Mouse (Mus musculus): Measurements from ENCODE around the gene Gm16253. TPM values are rescaled to one million over a fixed set of nuclear protein-coding genes. Genes with fewer than 3 reads are reported as not detected.
A peak's percentile ranks its signal among the peaks of the same experiment; 100 is the strongest.

The Gm16253 gene
- total RNA-seq, 2 experiments from 2014 or later, result not detected

DNA sequence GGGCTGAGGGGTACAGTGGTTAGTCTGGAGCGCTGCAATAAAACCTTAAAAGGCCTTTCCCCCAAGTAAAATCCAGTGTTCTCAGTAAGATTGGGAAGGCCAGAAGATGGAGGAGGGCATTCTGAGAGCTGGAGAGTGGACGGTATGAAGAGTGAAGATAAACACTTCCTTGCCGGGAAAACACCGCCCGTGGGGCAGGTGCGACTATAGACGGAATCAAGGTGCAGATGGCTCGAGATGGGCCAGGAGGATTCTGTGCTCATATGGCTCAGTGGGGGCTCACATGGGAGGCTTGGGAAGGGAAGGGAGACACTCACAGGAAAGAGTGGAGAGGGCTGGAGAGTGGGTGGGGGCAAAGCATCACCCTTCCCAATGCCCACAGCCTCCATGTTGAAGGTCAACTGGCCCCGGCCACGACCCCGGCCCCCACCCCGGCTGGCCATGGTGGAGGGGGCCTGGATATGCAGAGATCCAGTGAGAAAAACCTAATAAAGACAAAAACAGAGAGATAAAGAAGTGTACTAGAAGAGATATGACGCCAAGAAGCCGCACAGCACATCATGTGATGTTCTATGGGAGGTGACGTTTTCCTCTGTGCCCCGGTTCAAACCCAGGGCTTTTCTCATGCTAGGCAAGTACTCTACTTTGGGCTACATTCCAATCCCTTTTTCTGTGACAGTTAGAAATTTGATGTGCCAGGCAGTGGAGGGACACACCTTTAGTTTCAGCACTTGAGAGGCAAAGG is 5.2 kb downstream of the Gm16253 start:
- H3K4me3 ChIP-seq, result no peak overlapping the region
- peak in 1 of 2 experiments; percentile 9 for DNase-seq (ENCODE audit: low spot score in 2 of 2)
- no peak for TF ChIP-seq CTCF (conservative IDR thresholded peaks at IDR 0.05)

DNA sequence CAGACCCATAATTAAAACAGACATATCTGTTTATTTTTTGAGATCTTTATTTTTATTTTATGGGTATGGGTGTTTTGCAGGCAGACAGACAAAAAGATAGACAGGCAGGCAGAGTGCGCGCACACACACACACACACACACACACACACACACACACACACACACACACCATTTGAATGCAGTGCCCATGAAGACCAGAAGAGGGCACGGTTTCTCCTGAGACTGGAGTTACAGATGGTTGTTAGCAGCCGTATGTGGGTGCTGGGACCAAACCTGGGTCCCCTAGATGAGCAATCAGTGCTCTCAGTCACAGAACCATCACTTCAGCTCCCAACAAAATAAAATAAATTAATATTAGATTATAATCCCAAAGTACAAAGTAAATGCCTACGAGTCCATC is 6.6 kb downstream of the Gm16253 start:
- Histone ChIP-seq H3K27ac (no peak overlapping the region), H3K4me3 (no peak overlapping the region)
- no peak for TF ChIP-seq CTCF (conservative IDR thresholded peaks at IDR 0.05)
- DNase-seq (ENCODE audit: low spot score in 2 of 2), result no peak

More for the DNA sequence above, 5.2 kb downstream of the Gm16253 start:
- H3K27ac ChIP-seq, result no peak overlapping the region

DNA sequence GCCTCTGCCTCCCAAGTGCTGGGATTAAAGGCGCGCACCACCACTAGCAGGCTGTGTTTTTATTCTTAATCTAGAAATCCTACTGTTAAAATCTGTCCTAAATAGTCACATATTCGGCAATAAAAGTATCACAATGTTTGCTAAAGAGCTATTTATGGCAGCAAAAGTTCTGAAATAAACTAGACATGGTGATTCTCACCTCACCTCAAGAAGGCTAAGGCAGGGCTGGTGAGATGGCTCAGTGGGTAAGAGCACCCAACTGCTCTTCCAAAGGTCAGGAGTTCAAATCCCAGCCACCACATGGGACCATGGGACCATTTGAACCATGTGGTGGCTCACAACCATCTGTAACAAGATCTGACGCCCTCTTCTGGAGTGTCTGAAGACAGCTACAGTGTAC is 13.9 kb downstream of the Gm16253 start:
- no peak for DNase-seq (ENCODE audit: low spot score in 2 of 2)
- no peak overlapping the region for H3K4me3 ChIP-seq
- H3K27ac ChIP-seq, result no peak overlapping the region
- 0 out of 2 replicates have a peak, but pooled peaks have one; percentile 3 for TF ChIP-seq CTCF (conservative IDR thresholded peaks at IDR 0.05)

DNA sequence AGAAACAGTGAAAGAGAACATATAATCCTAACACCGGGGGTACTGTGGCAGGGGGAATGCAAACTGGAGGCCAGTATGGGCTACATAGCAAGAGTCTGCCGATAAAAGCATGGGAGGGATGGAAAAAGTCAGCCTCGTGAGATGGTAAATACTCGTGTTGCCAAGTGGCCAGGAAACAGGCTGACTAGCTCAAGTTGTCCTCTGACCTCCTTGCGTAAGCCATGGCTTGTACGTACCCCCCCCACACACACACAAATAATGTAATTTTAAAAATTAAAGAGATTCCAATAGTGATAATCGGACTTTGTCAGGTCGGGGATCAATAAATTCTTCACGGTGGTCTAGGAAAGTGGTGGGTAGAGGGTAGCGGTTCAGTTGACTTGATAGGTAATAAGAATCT is 16.6 kb downstream of the Gm16253 start:
- no peak for TF ChIP-seq CTCF (conservative IDR thresholded peaks at IDR 0.05)
- DNase-seq (ENCODE audit: low spot score in 2 of 2), result no peak
- peak overlapping the region; percentile 86 for H3K4me3 ChIP-seq
- peak overlapping the region; percentile 96 for H3K27ac ChIP-seq

DNA sequence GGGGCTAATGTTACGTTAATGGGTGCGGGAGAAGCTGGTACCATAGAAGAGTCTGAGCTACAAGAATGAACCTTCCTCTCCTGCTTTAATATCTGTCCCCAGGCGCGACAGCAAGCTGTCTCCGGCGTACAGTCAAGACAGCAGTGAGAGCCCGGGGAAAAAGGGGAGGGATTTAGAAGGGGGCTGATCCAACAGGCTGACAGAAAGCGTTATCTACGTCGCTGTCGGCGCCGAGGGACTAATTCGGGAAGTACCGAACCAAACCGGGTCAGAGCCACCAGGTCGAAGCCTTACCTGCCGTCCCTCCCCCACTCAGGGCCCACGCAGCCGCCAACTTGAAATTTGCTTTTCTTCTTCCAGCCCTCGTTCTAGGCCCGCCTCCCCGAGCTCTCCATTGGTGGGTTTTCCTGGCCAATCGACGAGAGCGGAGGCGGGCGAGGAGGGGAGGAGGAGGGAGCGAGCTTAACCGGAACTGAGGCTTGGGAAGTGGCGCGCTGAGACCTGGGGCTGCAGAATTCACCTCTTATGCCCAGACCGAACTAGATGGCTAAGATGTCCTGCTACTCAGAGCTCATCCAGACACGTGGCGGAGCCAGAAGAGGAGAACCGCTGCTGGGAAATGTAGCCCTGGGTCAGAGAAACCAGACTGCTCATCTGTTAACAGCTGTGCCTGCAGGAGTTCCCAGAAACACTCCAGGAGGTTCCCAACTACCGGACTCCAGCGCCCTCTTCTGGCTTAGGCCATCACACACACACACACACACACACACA is 17.2 kb downstream of the Gm16253 start, which contains the start of gene Polr3gl:
Gene Polr3gl, minus strand, starts transcription at position 392 of the 771 bp plus-strand sequence.
- H3K27ac ChIP-seq, result peak within 1 kb of the TSS; percentile 96
- peak within 1 kb of the TSS; percentile 86 for H3K4me3 ChIP-seq
- DNase-seq (ENCODE audit: low spot score in 2 of 2), result peak; percentile 89 to 93
- peak; percentile 23 for TF ChIP-seq CTCF (conservative IDR thresholded peaks at IDR 0.05)

DNA sequence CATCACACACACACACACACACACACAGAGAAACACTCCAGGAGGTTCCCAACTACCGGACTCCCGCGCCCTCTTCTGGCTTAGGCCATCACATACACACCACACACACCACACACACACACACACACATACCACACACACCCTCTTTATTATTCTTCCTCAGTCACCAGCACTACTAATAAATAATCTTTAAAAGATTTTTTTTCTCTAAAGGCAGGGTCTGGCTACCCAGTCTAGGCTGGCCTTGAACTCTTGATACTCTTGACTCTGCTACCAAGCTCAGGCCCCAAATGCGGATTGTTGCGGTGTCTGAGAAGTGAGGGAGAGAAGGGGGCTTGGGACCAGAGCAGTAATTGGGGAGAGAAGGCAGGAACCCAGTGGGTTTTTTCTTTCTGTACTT is 18.1 kb downstream of the Gm16253 start:
- DNase-seq (ENCODE audit: low spot score in 2 of 2), result no peak
- no peak for TF ChIP-seq CTCF (conservative IDR thresholded peaks at IDR 0.05)

DNA sequence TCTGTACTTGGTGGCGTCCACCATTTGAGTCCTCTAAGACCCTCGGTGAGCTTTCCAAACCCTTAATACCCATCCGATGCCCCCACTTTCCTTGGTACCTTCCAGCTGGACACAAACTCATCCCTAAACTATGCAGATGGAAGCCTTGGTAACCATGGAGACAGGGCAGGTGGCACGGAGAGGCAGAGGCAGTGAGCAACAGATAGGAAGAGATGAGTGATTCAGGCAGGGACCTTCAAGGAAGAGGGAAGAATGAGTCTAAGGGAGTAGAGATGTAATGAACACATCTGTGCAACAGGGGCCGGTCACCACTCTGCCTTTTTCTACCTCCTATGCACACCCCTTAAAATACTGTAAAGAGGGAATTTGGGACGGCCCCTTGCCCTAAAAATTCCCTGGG is 18.9 kb downstream of the Gm16253 start:
- H3K27ac ChIP-seq, result peak overlapping the region; percentile 92
- DNase-seq (ENCODE audit: low spot score in 2 of 2), result peak; percentile 46 to 70
- peak overlapping the region; percentile 64 for H3K4me3 ChIP-seq
- TF ChIP-seq CTCF (conservative IDR thresholded peaks at IDR 0.05), result no peak

More for the DNA sequence above, 18.1 kb downstream of the Gm16253 start:
- peak overlapping the region; percentile 92 for H3K27ac ChIP-seq
- no peak overlapping the region for H3K4me3 ChIP-seq

DNA sequence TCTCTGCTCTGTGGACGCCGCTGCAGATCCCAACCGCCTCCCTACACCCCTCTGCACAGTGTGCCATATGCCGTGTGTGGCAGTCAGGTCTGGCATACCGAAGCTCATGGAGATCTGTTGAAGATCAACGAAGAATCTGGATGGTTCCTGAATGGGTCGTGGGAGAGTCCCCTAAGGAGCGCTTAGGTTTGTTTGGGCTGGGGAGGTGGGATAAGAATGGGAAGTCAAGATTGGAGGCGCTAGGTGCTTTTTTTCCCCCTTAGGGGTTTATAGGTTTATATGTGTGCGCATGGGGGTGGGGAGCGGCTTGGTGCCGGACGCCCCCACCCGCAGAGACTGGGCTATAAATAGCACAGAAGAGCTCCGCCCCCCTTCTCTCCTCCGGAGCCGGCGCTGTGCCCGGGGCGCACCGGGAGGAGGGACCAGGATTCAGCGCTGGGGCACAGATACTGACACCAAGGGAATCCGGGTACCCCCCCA is 19.5 kb downstream of the Gm16253 start, which contains the start of gene Ankrd34a:
Gene Ankrd34a, plus strand, starts transcription at position 409 of the 480 bp plus-strand sequence.
- peak; percentile 83 to 84 for DNase-seq (ENCODE audit: low spot score in 2 of 2)
- Histone ChIP-seq H3K27ac (peak within 1 kb of the TSS; percentile 92), H3K4me3 (peak within 1 kb of the TSS; percentile 64)
- no peak for TF ChIP-seq CTCF (conservative IDR thresholded peaks at IDR 0.05)

DNA sequence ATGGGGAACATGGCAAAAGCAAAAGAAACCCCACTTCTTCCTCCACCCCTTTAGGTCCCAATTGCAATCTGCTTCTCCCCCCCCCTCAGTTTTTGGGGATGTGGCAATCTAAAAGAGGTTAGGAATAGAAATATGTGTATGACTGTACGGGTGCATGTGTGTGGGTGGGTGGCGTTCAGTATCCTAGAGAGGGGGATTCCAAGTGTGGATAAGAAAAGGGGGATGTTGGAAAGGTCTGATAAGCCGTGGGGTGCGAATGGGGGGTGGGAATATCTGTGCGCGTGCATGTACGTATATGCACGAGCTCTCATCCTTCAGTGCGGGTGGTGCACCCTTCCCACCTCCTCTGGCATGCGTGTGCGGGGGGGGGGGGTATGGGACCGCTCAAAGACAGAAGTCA is 20.1 kb downstream of the Gm16253 start:
- peak overlapping the region; percentile 92 for H3K27ac ChIP-seq
- DNase-seq (ENCODE audit: low spot score in 2 of 2), result no peak
- TF ChIP-seq CTCF (conservative IDR thresholded peaks at IDR 0.05), result no peak
- H3K4me3 ChIP-seq, result peak overlapping the region; percentile 64

DNA sequence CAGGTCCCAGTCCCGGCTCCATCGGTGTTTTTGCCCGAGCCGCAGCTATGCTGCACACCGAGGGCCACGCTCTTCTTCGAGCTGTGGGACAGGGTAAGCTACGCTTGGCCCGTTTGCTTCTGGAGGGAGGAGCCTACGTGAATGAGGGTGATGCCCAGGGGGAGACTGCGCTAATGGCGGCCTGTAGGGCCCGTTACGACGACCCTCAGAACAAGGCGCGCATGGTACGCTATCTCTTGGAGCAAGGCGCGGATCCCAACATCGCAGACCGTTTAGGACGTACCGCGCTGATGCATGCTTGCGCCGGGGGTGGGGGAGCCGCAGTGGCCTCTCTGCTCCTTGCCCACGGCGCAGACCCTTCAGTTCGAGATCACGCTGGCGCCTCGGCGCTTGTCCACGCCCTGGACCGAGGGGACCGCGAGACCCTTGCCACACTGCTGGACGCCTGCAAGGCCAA is 20.7 kb downstream of the Gm16253 start:
- no peak for TF ChIP-seq CTCF (conservative IDR thresholded peaks at IDR 0.05)
- no peak for DNase-seq (ENCODE audit: low spot score in 2 of 2)
- Histone ChIP-seq H3K4me3 (peak overlapping the region; percentile 64), H3K27ac (peak overlapping the region; percentile 92)

DNA sequence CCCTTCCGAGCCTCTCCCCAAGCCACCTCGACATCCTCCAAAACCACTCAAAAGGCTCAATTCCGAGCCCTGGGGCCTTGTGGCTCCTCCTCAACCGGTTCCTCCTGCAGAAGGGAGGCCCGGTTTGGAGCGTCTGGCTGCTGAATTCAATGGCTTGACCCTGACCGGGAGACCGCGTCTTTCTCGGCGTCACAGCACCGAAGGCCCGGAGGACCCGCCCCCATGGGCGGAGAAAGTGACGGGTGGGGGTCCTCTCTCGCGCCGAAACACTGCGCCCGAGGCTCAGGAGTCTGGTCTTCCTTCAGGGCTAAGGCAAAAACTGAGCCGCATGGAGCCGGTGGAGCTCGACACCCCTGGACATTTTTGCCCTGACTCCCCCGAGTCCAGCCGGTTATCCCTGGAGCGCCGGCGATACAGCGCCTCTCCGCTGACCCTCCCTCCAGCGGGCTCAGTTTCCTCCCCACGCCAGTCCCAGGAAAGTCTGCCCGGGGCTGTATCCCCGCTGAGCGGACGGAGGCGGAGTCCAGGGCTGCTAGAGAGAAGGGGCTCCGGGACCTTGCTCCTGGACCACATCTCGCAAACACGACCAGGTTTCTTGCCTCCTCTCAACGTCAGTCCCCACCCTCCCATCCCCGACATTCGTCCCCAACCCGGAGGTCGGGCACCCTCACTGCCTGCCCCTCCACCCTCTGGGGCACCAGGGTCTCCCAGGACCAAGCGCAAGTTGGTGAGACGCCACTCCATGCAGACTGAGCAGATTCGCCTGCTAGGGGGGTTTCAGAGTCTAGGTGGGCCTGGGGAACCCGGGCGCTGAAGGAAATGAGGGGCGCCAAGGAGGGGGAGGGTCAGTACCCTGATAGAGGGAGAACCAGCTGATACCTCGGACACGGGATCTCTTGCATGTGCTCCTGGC is 21.6 kb downstream of the Gm16253 start:
- TF ChIP-seq CTCF (conservative IDR thresholded peaks at IDR 0.05), result no peak
- Histone ChIP-seq H3K27ac (peak overlapping the region; percentile 92), H3K4me3 (peak overlapping the region; percentile 64)
- peak in 1 of 2 experiments; percentile 73 for DNase-seq (ENCODE audit: low spot score in 2 of 2)

DNA sequence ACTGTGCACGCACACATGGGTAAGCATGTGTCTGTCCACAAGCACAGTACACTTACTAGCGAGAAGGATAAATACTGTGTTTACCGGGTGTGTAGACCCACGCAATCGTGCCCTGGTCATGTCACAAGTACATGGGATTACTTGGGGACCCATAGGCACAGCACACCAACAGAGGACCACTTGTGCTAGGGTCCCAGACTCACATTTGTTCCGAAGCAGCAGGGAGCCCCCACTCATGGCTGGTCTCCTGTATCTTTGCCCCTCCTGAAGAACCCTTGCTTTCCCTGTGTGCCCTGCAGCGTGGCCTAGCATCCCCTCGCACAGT is 22.2 kb downstream of the Gm16253 start:
- DNase-seq (ENCODE audit: low spot score in 2 of 2), result no peak
- Histone ChIP-seq H3K27ac (peak overlapping the region; percentile 92), H3K4me3 (peak overlapping the region; percentile 64)
- TF ChIP-seq CTCF (conservative IDR thresholded peaks at IDR 0.05), result no peak
